Mouse (Mus musculus) G1E (cell line): ENCODE measurements around the gene App. TPM values are rescaled to one million over a fixed set of nuclear protein-coding genes. Genes with fewer than 3 reads are reported as not detected.

ENCODE experiments used
- ATAC-seq: 2 replicates; pipeline ENCODE4 v1.8.0; 2016; ENCODE audit warnings: mild to moderate bottlenecking; ENCODE audit not compliant: insufficient number of reproducible peaks, poor library complexity, low FRiP score, severe bottlenecking; ENCODE audit errors: extremely low read depth
- DNase-seq: peaks from one replicate; pipeline ENCODE4 v3.0.0; 2012; ENCODE audit warnings: low spot score
- H3K27me3 ChIP-seq: 2 replicates; pipeline ENCODE4 v1.6.1; 2012; ENCODE audit warnings: mild to moderate bottlenecking, low read length, inconsistent platforms; ENCODE audit not compliant: insufficient read depth
- H3K36me3 ChIP-seq: replicated peaks from 2 replicates; pipeline ENCODE3; 2012; ENCODE audit warnings: mild to moderate bottlenecking, inconsistent platforms
- H3K4me1 ChIP-seq: 2 replicates; pipeline ENCODE4 v1.6.1; 2012; ENCODE audit warnings: low read depth, low read length, inconsistent platforms, mixed read lengths; ENCODE audit not compliant: insufficient read depth
- H3K4me3 ChIP-seq: 2 replicates; pipeline ENCODE4 v1.5.1; 2012; ENCODE audit warnings: low read depth, mild to moderate bottlenecking, inconsistent platforms, low read length, moderate library complexity, mixed read lengths
- H3K9me3 ChIP-seq: replicated peaks from 2 replicates; pipeline ENCODE4 v1.6.1; 2012; ENCODE audit warnings: inconsistent platforms
- CTCF ChIP-seq: IDR thresholded peaks from 2 replicates; pipeline ENCODE4 v1.5.1; 2012; ENCODE audit warnings: low read depth, low read length, inconsistent platforms, mixed read lengths
- GATA1 ChIP-seq: IDR thresholded peaks from 2 replicates; pipeline ENCODE4 v1.6.1; 2012; ENCODE audit warnings: borderline replicate concordance, low read length, inconsistent platforms, mixed read lengths
- GATA2 ChIP-seq: IDR thresholded peaks from 2 replicates; pipeline ENCODE4 v1.6.1; 2012; ENCODE audit warnings: low read depth, low read length, inconsistent platforms, borderline replicate concordance
- POLR2AphosphoS5 ChIP-seq: IDR thresholded peaks from 2 replicates; pipeline ENCODE4 v1.6.1; 2012; ENCODE audit warnings: low read depth, low read length, inconsistent platforms; ENCODE audit not compliant: insufficient replicate concordance
- TAL1 ChIP-seq: conservative IDR thresholded peaks from 2 replicates; pipeline ENCODE4 v1.6.1; 2012; ENCODE audit warnings: low read depth, low read length, inconsistent platforms, mixed read lengths
- polyA plus RNA-seq: library from polyadenylated mRNA; stranded (reverse); fragments of >175 nt; gene quantifications from 2 replicates; pipeline ENCODE4 v1.2.3, GENCODE M21; 2012
- total RNA-seq, 2 experiments: library from RNA; stranded (forward) in 1 of 2; stranded (reverse) in 1 of 2; fragments of 200-1000 nt in 1 of 2; fragments of >200 nt in 1 of 2; fragmentation: Nextera tagmentation in 1 of 2; gene quantifications; 2 replicates each; pipeline ENCODE4 v1.2.3; 2014 to 2017

App gene
- total and polyA plus RNA-seq, 3 experiments, result 0.27 TPM; not detected in 2

- no peak for DNase-seq
- no peak for TF ChIP-seq GATA1
- TF ChIP-seq GATA2, result no peak
- no peak for ATAC-seq
- H3K9me3 ChIP-seq, result peaks cover 27% of the 10 kb centered on the region
- no peak overlapping the region for H3K4me3 ChIP-seq
- H3K36me3 ChIP-seq, result no peaks in the 10 kb centered on the region
- H3K4me1 ChIP-seq, result no peaks in the 10 kb centered on the region
- H3K27me3 ChIP-seq, result no peaks in the 10 kb centered on the region
Observed at GRCm38 (mm10) chr16:85139178-85139604, 34.4 kb downstream of the App start.

- H3K36me3 ChIP-seq, result no peaks in the 10 kb centered on the region
- H3K27me3 ChIP-seq, result no peaks in the 10 kb centered on the region
- TF ChIP-seq GATA2 (no peak), TAL1 (no peak)
- H3K4me1 ChIP-seq, result no peaks in the 10 kb centered on the region
- no peak for ATAC-seq
- H3K9me3 ChIP-seq, result peaks cover 33% of the 10 kb centered on the region
- H3K4me3 ChIP-seq, result no peak overlapping the region
- no peak for DNase-seq
Observed at GRCm38 (mm10) chr16:85137348-85137747, 36.2 kb downstream of the App start.

GRCm38 (mm10) chr16:85136046-85136445 lies 37.5 kb downstream of the App start:
- peaks cover 42% of the 10 kb centered on the region for H3K9me3 ChIP-seq
- no peaks in the 10 kb centered on the region for H3K36me3 ChIP-seq
- no peaks in the 10 kb centered on the region for H3K4me1 ChIP-seq
- ATAC-seq (no peak), DNase-seq (no peak)
- H3K4me3 ChIP-seq, result no peak overlapping the region
- TF ChIP-seq CTCF, result no peak
- no peak for TF ChIP-seq GATA1
- no peak for TF ChIP-seq POLR2AphosphoS5
- TF ChIP-seq GATA2, result no peak
- no peak for TF ChIP-seq TAL1
- no peaks in the 10 kb centered on the region for H3K27me3 ChIP-seq

- no peak for ATAC-seq
- no peaks in the 10 kb centered on the region for H3K4me1 ChIP-seq
- DNase-seq, result no peak
Observed at GRCm38 (mm10) chr16:85133468-85133881, 40.1 kb downstream of the App start.

GRCm38 (mm10) chr16:85133057-85133456 lies 40.5 kb downstream of the App start:
- H3K36me3 ChIP-seq, result no peaks in the 10 kb centered on the region
- H3K4me3 ChIP-seq, result no peak overlapping the region
- no peak for TF ChIP-seq GATA1
- TF ChIP-seq GATA2, result no peak
- TF ChIP-seq TAL1, result no peak
- TF ChIP-seq CTCF, result no peak
- no peak for TF ChIP-seq POLR2AphosphoS5
- no peaks in the 10 kb centered on the region for H3K4me1 ChIP-seq
- peaks cover 46% of the 10 kb centered on the region for H3K9me3 ChIP-seq
- no peaks in the 10 kb centered on the region for H3K27me3 ChIP-seq
- DNase-seq, result no peak
- no peak for ATAC-seq

More at GRCm38 (mm10) chr16:85133468-85133881, 40.1 kb downstream of the App start:
- Histone ChIP-seq H3K36me3 (no peaks in the 10 kb centered on the region), H3K27me3 (no peaks in the 10 kb centered on the region), H3K4me3 (no peak overlapping the region), H3K9me3 (peaks cover 43% of the 10 kb centered on the region)
- no peak for TF ChIP-seq GATA1

- TF ChIP-seq TAL1 (no peak), GATA2 (no peak), GATA1 (no peak), POLR2AphosphoS5 (no peak), CTCF (no peak)
- Histone ChIP-seq H3K9me3 (peaks cover 45% of the 10 kb centered on the region), H3K27me3 (no peaks in the 10 kb centered on the region), H3K4me1 (no peaks in the 10 kb centered on the region), H3K36me3 (no peaks in the 10 kb centered on the region), H3K4me3 (no peak overlapping the region)
- ATAC-seq (no peak), DNase-seq (no peak)
Observed at GRCm38 (mm10) chr16:85132182-85132581, 41.4 kb downstream of the App start.

GRCm38 (mm10) chr16:85130861-85131556 lies 42.6 kb downstream of the App start:
- no peaks in the 10 kb centered on the region for H3K4me1 ChIP-seq
- ATAC-seq, result no peak

More at GRCm38 (mm10) chr16:85130861-85131556, 42.6 kb downstream of the App start:
- Histone ChIP-seq H3K36me3 (no peaks in the 10 kb centered on the region), H3K4me3 (no peak overlapping the region), H3K9me3 (peaks cover 52% of the 10 kb centered on the region), H3K27me3 (no peaks in the 10 kb centered on the region)
- no peak for DNase-seq
- TF ChIP-seq TAL1, result no peak
- TF ChIP-seq POLR2AphosphoS5, result no peak
- no peak for TF ChIP-seq GATA2
- no peak for TF ChIP-seq GATA1
- no peak for TF ChIP-seq CTCF
